Mouse (Mus musculus) embryo, embryonic 9.5 days (tissue): ENCODE results near the gene Rnf166.

ENCODE experiments used
- DNase-seq: peaks from one replicate; pipeline ENCODE4 v3.0.0-alpha.2; 2017; ENCODE audit errors: extremely low spot score

Gene Rnf166

DNA sequence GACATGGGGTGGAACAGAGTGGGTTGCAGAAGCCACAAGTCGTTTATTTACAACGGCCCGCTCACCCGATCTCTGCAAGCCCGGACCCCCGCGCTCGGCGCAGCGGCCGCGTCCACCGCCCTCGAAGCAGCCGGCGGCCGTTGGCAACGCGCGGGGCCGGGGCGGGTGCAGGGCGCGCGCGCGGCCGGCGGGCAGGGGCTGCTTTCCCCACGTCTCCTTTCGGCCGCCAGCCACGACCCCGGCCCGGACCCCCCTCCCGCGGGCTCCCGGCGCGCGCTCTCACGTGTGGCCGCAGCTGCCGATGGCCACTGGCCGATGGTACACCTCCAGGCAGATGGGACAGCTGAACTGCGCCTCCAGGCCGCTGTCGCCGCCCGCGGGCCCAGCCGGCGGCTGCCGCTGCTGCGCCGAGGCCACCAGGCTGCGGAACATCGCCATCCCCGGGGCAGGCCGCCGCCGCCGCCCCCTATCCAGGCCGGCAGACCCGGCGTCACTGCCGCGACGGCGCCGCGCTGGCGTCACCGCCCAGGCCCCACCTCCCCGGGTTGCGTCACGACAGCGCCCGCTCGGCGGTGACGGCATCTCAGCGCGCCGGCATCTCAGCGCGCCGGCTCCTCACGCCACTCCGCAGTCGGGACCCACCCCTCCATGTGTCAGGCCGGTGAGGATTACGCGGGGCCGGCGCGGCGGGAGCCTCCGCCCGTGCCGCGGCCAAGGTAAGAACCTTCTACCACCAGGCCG lies at the start of gene Rnf166, which contains the start of gene Ctu2:
Gene Rnf166, minus strand, starts transcription at position 485 of the 741 bp plus-strand sequence.
Gene Ctu2, plus strand, starts transcription at position 564 of the 741 bp plus-strand sequence.
- DNase-seq, result peak; percentile 92

DNA sequence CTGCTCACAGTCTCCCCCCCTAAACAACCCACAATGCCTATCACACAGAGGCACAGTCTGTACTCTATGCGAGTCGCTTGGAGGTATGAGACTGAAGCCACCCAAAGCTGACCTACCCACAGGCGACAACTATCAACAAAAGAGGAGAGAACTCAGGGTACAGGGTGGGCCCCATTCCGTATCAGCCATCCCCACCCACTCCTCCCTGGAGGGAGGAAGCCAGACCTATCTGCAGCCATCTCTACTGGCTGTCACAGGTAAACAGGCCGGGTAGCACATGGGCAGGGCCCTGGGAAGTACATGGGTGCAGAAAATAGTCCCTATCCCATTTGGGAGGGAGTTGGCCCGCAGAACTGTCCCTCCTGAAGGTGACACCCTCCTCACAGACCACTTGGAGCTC lies 49.1 kb upstream of the Rnf166 start:
- no peak for DNase-seq

DNA sequence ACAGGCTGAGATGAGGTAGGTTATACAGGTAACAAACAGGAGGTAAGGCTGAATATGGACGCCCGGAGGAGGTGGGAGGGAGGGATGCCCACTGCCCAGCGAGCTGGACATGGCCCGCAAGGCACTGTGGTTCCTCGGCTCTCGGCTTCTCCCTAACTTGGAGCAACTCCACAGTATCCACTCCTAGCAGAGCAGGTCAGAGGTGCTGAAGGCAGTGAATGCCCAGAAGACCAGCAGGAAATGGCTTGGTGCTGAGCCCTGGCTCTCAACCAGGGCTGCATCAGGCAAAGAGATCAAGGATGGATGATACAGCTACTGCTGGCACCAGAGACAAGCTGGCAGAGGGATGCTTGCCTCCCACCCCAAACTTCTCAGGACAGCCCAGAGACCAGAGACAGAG lies 48.6 kb upstream of the Rnf166 start:
- DNase-seq, result no peak

DNA sequence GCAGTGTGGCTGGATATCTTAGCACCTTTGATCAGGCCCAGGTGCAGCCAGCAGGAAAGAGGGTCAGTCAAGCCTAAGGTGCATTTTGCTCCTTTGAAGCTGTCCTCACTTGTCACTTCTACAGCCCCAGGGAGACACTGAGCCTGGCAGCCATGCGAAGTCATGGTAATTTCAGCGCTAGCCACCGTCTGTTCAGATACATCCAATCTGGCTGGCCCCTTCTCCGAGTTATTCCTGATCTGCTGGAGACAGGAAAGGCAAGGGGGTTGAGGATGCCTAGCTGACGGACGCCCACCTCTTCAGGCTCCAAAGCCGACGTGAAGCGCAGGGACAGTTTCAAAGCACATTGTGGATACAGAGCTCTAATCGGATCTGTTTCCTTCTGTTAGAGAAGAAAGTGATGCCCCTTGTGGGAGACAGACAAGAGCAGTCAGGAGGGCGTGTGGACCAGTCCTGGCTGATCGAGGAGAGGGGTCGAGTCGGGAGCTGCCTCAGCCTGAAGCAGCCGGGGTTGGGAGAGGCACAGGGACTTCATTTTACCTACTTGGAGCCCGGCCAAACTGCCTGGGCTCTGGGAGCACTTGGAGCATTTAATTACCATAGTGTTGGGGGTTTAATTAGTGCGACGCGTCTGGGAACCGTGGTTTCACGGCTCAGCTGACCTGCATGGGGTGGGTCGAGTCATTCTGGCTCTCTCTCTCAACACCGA lies 47.9 kb upstream of the Rnf166 start:
- no peak for DNase-seq

DNA sequence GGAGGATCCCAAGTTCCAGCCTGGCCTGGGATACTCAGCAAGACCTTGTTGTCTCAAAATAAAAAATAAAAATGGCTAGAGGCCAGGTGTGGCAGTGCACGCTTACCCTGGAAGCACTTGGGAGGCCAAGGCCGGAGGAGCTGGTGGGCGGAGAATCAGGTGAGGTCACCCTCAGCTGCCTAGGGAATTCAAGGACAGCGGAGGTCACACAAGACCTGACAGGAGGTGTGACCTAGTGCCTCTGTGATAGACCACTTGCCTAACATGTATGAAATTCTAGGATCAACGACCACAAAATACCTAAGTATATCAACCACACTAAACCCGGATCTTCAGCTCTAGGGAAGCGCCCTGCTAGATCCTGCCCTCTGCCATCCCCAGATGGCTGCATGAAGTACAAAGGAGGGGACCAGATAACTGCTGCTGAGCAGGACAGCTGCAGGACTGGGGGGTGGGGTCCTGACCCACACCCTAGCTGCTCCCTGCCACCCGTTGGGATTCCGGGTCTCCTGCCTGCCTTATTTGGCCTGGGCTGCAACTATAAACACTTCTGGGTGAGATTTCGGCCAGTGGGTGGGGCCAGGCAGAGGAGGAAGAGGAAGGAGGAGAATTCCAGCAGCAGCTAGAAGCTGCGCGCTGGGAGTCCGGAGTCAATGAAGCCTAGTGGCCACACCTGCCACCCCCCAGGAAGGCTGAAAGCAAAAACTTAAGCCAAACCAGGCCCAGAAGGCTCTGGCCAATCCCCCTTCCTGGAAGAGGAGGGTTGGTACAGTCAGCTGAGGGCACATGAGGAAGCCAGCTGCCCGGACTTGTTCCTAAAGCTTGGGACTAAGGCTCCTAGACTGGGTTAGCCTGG lies 47.2 kb upstream of the Rnf166 start:
- no peak for DNase-seq

DNA sequence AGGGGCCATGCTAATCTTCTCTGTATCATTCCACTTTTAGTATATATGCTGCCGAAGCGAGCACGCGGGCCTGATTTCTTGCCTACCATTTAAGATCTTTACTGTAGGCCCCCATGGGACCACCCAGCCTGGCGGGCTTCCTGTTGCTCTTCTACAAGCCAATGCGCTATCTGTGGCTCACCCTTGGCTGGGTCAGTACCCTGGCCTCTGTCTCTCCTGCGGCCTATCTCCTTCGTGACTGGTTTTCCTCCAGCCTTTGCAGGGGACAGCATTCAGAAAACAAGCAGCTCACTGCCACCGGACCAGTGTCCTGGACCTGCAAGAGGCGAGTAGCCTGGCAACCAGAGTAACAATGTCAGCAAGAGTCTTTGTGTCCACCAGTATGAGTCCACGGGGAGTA lies 44.7 kb upstream of the Rnf166 start:
- DNase-seq, result no peak

DNA sequence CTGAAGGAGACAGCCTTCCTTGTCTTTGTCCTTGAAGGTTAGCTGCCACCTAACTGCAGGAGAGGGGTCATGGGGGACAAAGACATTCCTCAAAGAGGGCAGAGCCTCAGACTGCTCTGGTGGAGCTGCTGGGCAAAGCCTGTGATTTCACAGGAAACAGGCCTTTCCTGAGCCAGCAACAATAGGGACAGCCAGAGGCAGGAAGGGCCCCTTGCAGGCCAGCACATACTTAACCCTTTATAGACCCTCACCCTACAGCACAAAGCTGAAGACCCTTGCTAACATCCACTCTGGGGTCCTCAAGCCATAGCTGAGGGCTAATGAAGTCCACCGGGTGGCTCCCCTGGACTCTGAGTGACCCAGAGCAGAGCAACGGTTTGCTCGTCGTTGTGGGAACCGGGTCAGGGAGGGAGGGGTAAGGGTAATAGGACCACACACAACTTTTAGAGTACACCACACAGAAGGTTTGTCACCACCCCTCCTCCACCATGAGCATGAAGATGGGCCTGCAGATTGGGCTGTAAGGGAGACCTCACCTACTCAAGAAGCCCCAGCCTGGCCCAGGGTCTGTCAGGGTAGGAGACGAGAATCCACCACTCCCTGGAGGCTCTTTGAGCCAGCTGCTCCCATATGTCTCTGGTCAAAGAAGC lies 41.8 kb upstream of the Rnf166 start:
- DNase-seq, result peak; percentile 69

DNA sequence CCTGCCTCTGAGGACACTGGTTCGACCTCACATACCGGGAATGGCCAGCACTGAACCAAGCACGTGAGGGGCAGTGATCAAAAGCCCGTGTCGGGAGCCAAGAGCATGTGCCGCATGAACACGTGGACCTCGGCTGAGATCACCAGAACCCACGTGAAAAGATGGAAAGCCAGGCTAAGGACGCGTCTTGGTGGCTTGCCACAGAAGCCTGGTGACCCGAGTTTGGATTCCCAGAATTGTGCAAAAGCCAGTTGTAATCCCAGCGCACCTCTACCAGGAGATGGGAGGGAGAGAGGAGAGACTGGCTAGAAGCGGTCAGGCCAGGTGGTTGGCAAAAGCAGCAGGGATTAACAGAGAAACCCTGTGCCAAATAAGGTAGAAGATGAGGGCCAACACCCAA lies 39.8 kb upstream of the Rnf166 start:
- no peak for DNase-seq

DNA sequence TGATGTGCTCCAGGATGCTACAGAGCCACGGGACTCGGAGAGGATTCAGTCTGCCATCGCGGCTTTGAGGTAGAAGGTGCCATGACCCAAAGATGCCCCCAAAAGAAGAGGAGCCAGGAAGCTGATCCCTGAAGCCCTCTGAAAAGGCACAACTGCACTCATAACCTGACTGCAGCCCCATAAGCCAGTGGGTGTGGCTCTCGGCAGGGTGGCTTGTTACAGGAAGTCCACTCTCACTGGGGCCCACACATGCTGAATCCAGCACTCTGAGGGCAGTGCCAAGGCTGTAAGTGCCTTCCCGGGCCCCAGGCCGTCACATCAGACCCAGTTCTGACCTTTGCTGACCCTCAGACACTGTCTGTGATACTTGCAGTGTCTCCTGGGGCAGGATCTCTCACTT lies 36.5 kb upstream of the Rnf166 start:
- no peak for DNase-seq

DNA sequence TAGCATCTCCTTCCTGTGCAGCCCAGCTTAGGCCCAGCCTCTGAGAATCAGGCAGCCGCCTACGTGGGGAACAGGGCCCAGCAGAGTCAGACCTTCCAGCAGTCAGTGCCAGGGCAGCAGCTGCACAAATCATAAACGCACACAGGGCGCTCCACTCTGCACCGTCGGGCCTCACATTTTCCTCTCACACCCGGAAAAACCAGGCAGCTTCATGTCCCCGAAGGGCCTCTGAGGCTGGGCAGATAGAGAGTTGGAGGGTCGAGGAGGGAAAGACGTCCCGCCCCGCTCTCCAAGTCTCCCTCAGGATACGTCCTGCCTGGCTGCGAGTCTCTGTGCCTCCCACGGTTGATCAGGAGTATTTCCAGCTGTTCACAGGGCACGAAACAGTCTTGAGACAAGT lies 35.7 kb upstream of the Rnf166 start:
- DNase-seq, result no peak

DNA sequence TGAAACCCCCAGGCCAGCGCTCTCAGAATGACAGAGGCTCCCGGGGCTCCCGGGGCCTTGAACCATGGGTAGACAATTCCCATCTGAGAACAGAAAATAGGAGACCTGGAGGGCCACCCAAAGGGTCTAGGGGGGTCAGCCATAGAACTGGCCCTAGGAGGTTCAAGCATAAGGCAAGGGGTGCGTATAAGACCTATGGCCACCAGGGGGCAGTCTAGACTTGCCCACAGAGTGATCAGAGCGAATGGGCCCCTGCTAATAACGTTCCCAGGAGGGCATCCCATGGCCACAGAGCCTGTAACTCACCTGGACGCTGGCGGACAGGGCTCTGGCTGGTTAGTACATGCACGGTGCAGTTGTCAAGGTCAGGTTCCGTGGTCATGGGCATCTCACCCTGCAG lies 25.0 kb upstream of the Rnf166 start:
- DNase-seq, result peak; percentile 77

DNA sequence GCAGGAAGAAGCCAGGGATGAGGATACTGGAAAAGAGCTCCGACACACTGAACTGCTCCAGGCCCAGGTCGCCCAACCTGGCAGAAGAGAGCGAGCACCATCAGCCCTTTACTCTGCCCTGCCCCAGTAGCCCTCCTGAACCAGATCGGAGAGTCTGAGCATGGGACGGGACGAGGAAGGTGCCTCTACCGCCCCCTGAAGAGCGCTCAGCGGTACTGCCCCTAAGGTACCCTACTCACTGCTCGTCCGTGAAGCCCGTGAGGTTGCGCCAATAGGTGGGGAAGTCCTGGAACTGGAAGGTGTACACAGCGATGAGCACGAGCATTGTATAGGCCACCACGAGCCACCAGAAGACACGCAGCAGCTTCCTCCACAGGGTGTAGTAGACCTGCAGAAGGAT lies 22.0 kb upstream of the Rnf166 start:
- DNase-seq, result no peak

DNA sequence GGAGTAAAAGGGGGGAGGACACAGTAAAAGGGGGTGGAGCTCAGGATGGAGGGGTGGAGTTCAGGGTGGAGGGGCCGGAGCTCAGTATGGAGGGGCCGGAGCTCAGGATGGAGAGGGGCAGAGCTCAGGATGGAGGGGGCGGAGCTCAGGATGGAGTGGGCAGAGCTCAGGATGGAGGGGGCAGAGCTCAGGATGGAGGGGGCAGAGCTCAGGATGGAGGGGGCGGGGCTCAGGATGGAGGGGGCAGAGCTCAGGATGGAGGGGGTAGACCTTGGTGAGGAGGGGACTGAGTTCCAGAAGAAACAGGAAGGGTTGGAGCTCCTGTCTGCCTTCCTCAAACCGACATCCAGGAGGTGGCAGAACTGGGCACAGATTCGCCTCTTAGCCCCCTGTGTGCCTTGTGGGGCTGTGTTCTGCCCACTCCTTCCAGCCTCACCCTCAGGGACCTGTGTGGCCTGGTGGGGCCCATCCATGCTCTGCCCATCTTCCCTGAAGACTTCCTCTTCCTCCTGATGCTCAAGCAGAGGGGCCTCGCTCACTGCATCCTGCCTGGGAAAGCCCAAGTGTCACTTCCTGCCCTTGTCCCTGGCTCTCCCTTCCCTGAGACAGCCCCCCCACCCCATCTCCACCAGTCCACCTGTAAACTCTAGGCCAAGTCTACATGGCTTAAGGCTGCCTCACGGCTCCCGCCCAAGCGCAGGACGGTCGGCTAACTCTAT lies 21.3 kb upstream of the Rnf166 start:
- no peak for DNase-seq

DNA sequence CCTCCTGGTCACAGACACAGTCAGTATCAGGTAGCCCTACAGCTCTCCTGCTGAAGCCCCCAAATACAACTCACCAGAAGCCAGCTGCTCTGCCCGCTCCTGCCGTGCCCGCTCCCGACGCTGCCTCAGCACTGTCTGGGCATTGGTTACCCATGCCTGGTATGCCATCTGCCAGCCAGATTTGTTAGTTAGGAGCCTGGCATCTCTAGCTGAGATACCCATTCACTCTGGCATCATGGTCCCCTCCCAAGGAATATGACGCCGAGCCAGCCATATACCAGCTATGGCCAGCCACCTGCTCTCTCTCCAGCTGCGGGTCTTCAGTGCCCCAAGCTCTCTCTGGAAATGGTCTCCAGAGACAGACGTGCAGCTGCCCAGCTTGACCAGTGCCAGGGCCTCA lies 12.5 kb upstream of the Rnf166 start:
- no peak for DNase-seq

DNA sequence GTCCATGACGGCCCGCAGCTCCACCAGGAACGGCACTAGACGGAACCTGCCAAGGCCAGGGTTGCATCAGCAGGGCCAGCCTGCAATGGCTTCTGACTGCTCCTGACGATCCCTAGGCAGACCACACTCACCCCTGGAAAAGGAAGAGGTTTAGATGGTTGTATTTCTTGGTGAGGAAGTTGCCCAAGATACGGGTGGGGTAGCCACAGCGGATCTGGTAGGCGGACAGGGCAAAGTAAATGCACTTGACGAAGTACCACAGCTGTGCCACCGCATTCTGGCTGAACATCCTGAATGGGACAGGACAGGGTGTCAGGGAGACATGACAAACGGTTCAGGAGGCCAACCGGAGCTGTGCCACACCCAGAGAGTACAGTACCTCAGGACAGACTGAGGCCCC lies 9.0 kb upstream of the Rnf166 start:
- no peak for DNase-seq

DNA sequence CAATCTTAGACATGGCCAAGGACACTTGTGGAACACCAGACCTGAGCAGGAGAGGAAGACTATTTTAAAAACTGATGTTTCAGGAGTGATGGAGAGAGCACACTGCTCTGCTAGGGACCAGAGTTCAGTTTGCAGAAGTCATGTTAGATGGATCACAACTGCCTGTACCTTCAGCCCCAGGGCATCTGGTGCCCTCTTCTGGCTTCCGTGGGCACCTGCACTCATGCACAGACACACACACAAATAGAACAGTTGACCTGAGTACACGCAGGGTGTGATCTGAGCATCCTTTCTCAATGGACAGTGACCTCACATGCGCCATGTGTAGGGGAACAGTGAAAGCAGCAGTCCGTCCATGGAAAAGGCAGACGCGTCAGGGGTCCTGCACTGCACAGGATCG lies 8.0 kb upstream of the Rnf166 start:
- DNase-seq, result no peak

DNA sequence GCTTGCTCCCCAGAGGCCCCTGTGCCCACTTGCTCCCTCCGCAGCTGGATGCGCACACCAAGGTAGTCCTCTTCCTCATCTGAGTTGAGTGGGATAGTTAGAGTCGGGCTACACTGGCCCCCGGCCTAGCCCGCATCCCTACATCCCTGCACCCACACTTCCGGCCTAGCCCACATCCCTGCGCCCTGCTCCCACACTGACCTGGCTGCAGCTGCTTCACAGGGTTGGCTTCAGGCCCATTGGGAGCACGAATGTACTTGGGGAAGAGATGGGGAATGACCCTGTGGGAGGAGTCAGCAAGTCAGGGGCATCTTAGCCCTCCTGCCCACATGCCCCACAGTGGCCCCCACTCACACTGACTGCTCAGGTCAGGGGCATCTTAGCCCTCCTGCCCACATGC lies 6.6 kb upstream of the Rnf166 start:
- DNase-seq, result no peak

DNA sequence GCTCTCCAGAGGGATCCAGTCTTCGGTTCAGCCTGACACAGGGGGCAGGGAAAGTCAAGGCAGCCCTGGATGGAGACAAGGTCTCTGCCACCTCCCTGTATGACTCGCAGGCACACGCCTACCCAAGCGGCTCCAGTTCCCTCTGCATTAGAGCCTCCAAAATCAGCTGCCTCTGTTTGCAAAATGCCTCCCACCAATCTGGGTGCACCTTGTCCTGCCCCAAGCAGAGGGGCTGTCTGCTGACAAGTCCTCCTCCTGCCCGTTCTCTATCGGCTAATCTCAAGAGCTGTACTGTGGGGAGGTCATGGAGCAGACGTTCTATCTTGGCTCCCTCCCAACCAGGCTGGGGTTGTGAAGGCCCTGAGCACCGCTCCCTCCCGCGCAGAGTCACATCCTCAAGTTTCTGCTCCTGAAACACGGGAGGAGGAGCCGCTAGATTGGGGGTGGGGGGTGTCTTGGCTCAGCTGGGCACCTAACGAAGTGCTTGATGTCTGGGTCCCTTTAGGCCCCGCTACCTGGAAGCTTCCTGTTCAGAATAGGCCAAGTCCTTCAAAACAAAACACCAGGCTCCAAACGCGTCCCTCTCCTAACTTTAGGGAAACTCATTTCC lies 808 bp downstream of the Rnf166 start:
- no peak for DNase-seq

DNA sequence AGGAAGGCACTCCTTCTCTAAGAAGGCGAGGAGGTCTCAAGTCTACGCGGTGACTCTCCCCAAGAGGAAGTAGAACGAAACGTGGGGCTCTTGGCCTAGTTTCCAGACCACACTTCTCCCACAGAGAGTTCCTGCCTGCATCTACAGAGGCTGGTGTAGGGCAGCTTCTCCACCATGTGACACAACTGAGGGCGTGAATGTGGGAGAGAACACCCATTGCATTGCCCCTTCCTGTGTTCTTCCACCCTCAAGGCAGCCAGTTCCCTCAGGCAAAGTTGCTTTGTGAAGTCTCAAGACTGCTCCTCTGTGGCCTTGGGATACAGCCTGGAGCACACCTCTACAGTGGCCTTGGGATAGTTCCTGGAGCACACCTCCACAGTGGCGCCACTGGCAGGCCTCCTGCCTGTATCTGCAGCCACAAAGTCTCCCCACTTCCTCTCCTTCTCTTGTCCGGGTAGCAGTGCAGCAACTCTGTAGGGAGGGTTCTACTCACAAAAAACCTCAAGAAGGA lies 1.9 kb downstream of the Rnf166 start:
- DNase-seq, result no peak

DNA sequence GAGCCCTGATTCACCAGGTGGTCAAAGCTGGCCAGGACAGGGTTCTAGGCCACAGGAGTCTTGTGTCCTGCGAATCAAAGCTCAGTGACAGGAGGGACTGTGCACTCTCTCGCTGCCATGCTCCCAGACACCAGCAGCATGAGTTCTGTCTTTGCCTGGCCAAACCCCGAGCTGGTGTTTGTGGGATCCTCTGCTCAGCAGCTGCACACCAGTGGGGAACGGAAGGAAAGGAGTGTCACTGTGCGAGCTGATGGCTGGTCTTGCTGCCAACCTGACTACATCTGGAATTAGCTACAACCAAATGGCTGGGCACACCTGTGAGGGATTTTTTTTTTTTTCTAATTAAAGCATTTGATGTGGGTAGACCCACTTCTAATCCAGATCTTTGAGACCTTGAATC lies 5.2 kb downstream of the Rnf166 start:
- no peak for DNase-seq

DNA sequence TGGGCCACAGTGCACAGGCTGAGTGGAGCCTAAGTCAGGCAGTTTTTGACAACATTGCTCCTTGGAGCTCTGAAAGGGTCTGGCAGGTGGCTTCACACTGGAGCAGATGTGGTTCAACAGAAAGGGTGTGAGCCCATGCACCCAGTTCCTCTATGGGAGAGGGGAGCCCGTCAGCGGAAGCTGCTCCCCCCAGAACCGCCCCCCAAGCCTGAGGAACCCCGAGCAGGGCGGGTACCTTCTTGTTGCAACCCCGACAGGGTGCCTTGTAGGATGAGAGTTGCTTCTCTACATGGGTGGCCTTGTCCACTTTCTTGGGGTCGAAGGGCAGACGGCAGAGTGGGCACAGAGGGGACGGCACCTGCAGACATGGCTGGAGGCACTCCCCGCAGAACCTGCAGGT lies 5.9 kb downstream of the Rnf166 start:
- DNase-seq, result no peak
